Mouse (Mus musculus): ENCODE measurements around the gene 4930452B06Rik.
A peak's percentile ranks its signal among the peaks of the same experiment; 100 is the strongest.
"Not testable (repeated sequence)": the region's sequence is repeated elsewhere in the genome, so short reads cannot be mapped to it uniquely, and the experiment has no call there.

4930452B06Rik gene

GRCm38 (mm10) chr14:8665636-8666411 is at the start of gene 4930452B06Rik:
Gene 4930452B06Rik, minus strand, starts transcription at chr14:8666240.
- peak; percentile 26 for DNase-seq

GRCm38 (mm10) chr14:8712674-8713073 is 46.6 kb upstream of the 4930452B06Rik start:
- DNase-seq: no peak

- DNase-seq: no peak
Observed at GRCm38 (mm10) chr14:8689451-8689850, 23.4 kb upstream of the 4930452B06Rik start.

- DNase-seq: no peak
Observed at GRCm38 (mm10) chr14:8688462-8688861, 22.4 kb upstream of the 4930452B06Rik start.

- DNase-seq: no peak
Observed at GRCm38 (mm10) chr14:8686185-8686584, 20.1 kb upstream of the 4930452B06Rik start.

GRCm38 (mm10) chr14:8679896-8680295 is 13.9 kb upstream of the 4930452B06Rik start:
- DNase-seq: no peak

- no peak for DNase-seq
Observed at GRCm38 (mm10) chr14:8660359-8660758, 5.7 kb downstream of the 4930452B06Rik start.

- no peak for DNase-seq
Observed at GRCm38 (mm10) chr14:8641650-8642279, 24.3 kb downstream of the 4930452B06Rik start.

- no peak for DNase-seq
Observed at GRCm38 (mm10) chr14:8632211-8632610, 33.8 kb downstream of the 4930452B06Rik start.

GRCm38 (mm10) chr14:8628406-8628805 is 37.6 kb downstream of the 4930452B06Rik start:
- DNase-seq: no peak

- no peak for DNase-seq
Observed at GRCm38 (mm10) chr14:8627481-8627880, 38.6 kb downstream of the 4930452B06Rik start.

- no peak for DNase-seq
Observed at GRCm38 (mm10) chr14:8621164-8621563, 44.9 kb downstream of the 4930452B06Rik start.

GRCm38 (mm10) chr14:8620580-8620979 is 45.5 kb downstream of the 4930452B06Rik start:
- no peak for DNase-seq

GRCm38 (mm10) chr14:8615636-8616035 is 50.4 kb downstream of the 4930452B06Rik start:
- DNase-seq: no peak

GRCm38 (mm10) chr14:8614430-8614829 is 51.6 kb downstream of the 4930452B06Rik start:
- not testable (repeated sequence) for DNase-seq

GRCm38 (mm10) chr14:8612080-8612479 is 54.0 kb downstream of the 4930452B06Rik start:
- no peak for DNase-seq

GRCm38 (mm10) chr14:8610108-8610507 is 55.9 kb downstream of the 4930452B06Rik start:
- no peak for DNase-seq

GRCm38 (mm10) chr14:8608559-8609171 is 57.4 kb downstream of the 4930452B06Rik start:
- no peak for DNase-seq

GRCm38 (mm10) chr14:8604898-8605297 is 61.1 kb downstream of the 4930452B06Rik start:
- no peak for DNase-seq

GRCm38 (mm10) chr14:8585031-8585430 is 81.0 kb downstream of the 4930452B06Rik start:
- DNase-seq: no peak

- DNase-seq: not testable (repeated sequence)
Observed at GRCm38 (mm10) chr14:8551006-8551405, 115.0 kb downstream of the 4930452B06Rik start.

GRCm38 (mm10) chr14:8549108-8549507 is 116.9 kb downstream of the 4930452B06Rik start:
- no peak for DNase-seq

GRCm38 (mm10) chr14:8536024-8536423 is 130.0 kb downstream of the 4930452B06Rik start:
- DNase-seq: no peak

GRCm38 (mm10) chr14:8525232-8525631 is 140.8 kb downstream of the 4930452B06Rik start:
- no peak for DNase-seq

All from cerebellum, adult 11-12 months (tissue).